14 mouse cellular contexts compared by ENCODE assay signal in the genomic region with DNA sequence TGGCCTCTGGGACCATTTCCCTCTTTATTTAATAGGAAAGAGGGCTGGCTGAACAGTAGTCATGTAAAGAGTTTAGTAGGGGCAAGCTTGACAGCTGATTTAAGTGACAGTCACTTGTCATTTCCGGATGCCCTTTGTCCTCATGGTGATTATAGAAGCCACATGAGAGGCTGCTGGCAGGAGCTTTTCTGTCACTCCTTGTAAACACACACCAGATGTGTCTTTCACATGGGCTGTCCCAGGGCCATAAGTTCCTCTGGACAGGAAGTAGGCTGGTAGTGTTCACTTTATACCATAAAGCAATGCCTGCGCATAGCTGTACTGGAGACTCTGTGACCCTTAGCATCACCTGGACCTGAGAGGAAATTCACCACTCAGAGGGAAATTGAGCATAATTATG.
DNase-seq lines count a peak whose midpoint lies in the region; ATAC-seq and TF ChIP-seq lines count a peak whose summit lies in the region.
"Had no signal": no experiment of that assay in that cellular context is flagged by ENCODE, and none has a peak within 500 bp of the region (broad histone marks: within the 10 kb centered on the region; RNA-seq: fewer than 3 reads in every experiment).

No protein-coding gene starts in this region.

- H3K4me1 ChIP-seq in lung, embryonic 15.5 days: peaks cover 10% of the 10 kb centered on the region; the same call in 1 of the 2 replicates
- no peaks in the 10 kb centered on the region for H3K4me1 ChIP-seq in lung, adult 2 months (ENCODE audit: control insufficient read depth, insufficient read depth, low read length)
- H3K4me1 ChIP-seq: limb, embryonic 15.5 days had no signal

- no peak overlapping the region for H3K4me3 ChIP-seq in lung, embryonic 15.5 days
- H3K4me3 ChIP-seq in lung, adult 2 months (replicated peaks; ENCODE audit: extremely low read depth, low read depth, low read length): no peak overlapping the region
- H3K4me3 ChIP-seq: limb, embryonic 15.5 days had no signal

- peak; percentile 88; the same call in 1 of the 2 replicates for ATAC-seq in lung, embryonic 15.5 days (ENCODE audit: borderline replicate concordance, extremely low read depth, low FRiP score, low TSS enrichment)
- ATAC-seq: hindbrain, postnatal 0 days had no signal

- no peak for TF ChIP-seq POLR2A in lung, adult 2 months (IDR thresholded peaks at IDR 0.05; ENCODE audit: borderline replicate concordance, extremely low read depth, low read depth, low read length)

- no peak for DNase-seq in lung, adult 2 months
- DNase-seq in embryo, embryonic 10 days (ENCODE audit: low spot score): peak; percentile 57
- peak; percentile 6 for DNase-seq in embryo, embryonic 9.5 days (ENCODE audit: extremely low spot score)
- peak; percentile 62 for DNase-seq in lung, postnatal 10 days
- no peak for DNase-seq in adrenal gland, postnatal 14 days
- DNase-seq in ovary, postnatal 36 days (ENCODE audit: low spot score): no peak
- DNase-seq: adrenal gland, adult 2 months; cerebellum, adult 2 months; gastrocnemius, postnatal 10 days; heart, postnatal 10 days; thymus, adult 2 months had no signal

- WGBS in lung, embryonic 15.5 days: 32% methylated on average over 2 of the region's 2 CpGs
- WGBS in lung, adult 2 months: 40% methylated on average over 2 of the region's 2 CpGs

- H3K9me3 ChIP-seq in lung, embryonic 15.5 days: no peaks in the 10 kb centered on the region
- H3K9me3 ChIP-seq: limb, embryonic 15.5 days had no signal

- H3K9ac ChIP-seq in lung, embryonic 15.5 days: no peak overlapping the region
- H3K9ac ChIP-seq: limb, embryonic 15.5 days had no signal

- no peak for TF ChIP-seq CTCF in lung, adult 2 months (IDR thresholded peaks at IDR 0.05; ENCODE audit: insufficient read depth, low read length)

- H3K27me3 ChIP-seq in lung, embryonic 15.5 days: no peaks in the 10 kb centered on the region
- H3K27me3 ChIP-seq: limb, embryonic 15.5 days had no signal

- H3K4me2 ChIP-seq in lung, embryonic 15.5 days: no peak overlapping the region
- H3K4me2 ChIP-seq: limb, embryonic 15.5 days had no signal

- no peak overlapping the region for H3K27ac ChIP-seq in lung, embryonic 15.5 days
- H3K27ac ChIP-seq: hindbrain, postnatal 0 days; limb, embryonic 15.5 days had no signal

- no peaks in the 10 kb centered on the region for H3K36me3 ChIP-seq in lung, embryonic 15.5 days
- H3K36me3 ChIP-seq: limb, embryonic 15.5 days had no signal

Comparison
In these comparisons a context has a peak if more than half of its experiments do, and no peak if none do; other contexts are left out.
1. DNase-seq: peak in embryo, embryonic 10 days (single experiment), embryo, embryonic 9.5 days (single experiment) and lung, postnatal 10 days (single experiment); none in lung, adult 2 months (single experiment), adrenal gland, postnatal 14 days (single experiment) and ovary, postnatal 36 days (single experiment).